Mouse (Mus musculus): ENCODE results near the gene Gm21663.
"Not testable (repeated sequence)": the region's sequence is repeated elsewhere in the genome, so short reads cannot be mapped to it uniquely, and the experiment has no call there.

Gm21663 gene

GRCm38 (mm10) chr5:25942281-25942680 is at the start of gene Gm21663:
Gene Gm21663 (minus strand): TSS chr5:25942381.
- not testable (repeated sequence) for DNase-seq (ENCODE audit: low read depth, low spot score)

GRCm38 (mm10) chr5:25988550-25988949 is 46.4 kb upstream of the Gm21663 start, which contains the start of gene Gm21698:
Gene Gm21698 (minus strand): TSS chr5:25988650.
- DNase-seq (ENCODE audit: low read depth, low spot score) = not testable (repeated sequence)

GRCm38 (mm10) chr5:25972563-25972962 is 30.4 kb upstream of the Gm21663 start, which contains the start of gene Gm21680:
Gene Gm21680 (minus strand): TSS chr5:25972663.
- DNase-seq (ENCODE audit: low read depth, low spot score) = not testable (repeated sequence)

GRCm38 (mm10) chr5:25957050-25957449 is 14.9 kb upstream of the Gm21663 start:
- not testable (repeated sequence) for DNase-seq (ENCODE audit: low read depth, low spot score)

- peak; percentile 41 for DNase-seq (ENCODE audit: low read depth, low spot score)
Measured at GRCm38 (mm10) chr5:25956611-25957010, 14.4 kb upstream of the Gm21663 start.

- not testable (repeated sequence) for DNase-seq (ENCODE audit: low read depth, low spot score)
Measured at GRCm38 (mm10) chr5:25954317-25954716, 12.1 kb upstream of the Gm21663 start, which contains the start of gene Gm21671. Gene Gm21671 (minus strand): TSS chr5:25954417.

- not testable (repeated sequence) for DNase-seq (ENCODE audit: low read depth, low spot score)
Measured at GRCm38 (mm10) chr5:25945391-25945790, 3.2 kb upstream of the Gm21663 start.

- DNase-seq (ENCODE audit: low read depth, low spot score) = no peak
Measured at GRCm38 (mm10) chr5:25891321-25891720, 50.9 kb downstream of the Gm21663 start.

- no peak for DNase-seq (ENCODE audit: low read depth, low spot score)
Measured at GRCm38 (mm10) chr5:25889746-25890382, 52.3 kb downstream of the Gm21663 start.

- DNase-seq (ENCODE audit: low read depth, low spot score) = no peak
Measured at GRCm38 (mm10) chr5:25886708-25887107, 55.5 kb downstream of the Gm21663 start.

Data from R1 (cell line).